Mouse (Mus musculus): ENCODE data around the gene Zkscan16.

GRCm38 (mm10) chr4:58997081-58997480, 53.7 kb downstream of the Zkscan16 start:
- TF ChIP-seq CTCF (IDR thresholded peaks at IDR 0.05; ENCODE audit: low read depth) (no peak), EP300 (IDR thresholded peaks at IDR 0.05; ENCODE audit: low read depth) (no peak)
